Comparison of ENCODE assay signal across 8 mouse cellular contexts in the genomic region with DNA sequence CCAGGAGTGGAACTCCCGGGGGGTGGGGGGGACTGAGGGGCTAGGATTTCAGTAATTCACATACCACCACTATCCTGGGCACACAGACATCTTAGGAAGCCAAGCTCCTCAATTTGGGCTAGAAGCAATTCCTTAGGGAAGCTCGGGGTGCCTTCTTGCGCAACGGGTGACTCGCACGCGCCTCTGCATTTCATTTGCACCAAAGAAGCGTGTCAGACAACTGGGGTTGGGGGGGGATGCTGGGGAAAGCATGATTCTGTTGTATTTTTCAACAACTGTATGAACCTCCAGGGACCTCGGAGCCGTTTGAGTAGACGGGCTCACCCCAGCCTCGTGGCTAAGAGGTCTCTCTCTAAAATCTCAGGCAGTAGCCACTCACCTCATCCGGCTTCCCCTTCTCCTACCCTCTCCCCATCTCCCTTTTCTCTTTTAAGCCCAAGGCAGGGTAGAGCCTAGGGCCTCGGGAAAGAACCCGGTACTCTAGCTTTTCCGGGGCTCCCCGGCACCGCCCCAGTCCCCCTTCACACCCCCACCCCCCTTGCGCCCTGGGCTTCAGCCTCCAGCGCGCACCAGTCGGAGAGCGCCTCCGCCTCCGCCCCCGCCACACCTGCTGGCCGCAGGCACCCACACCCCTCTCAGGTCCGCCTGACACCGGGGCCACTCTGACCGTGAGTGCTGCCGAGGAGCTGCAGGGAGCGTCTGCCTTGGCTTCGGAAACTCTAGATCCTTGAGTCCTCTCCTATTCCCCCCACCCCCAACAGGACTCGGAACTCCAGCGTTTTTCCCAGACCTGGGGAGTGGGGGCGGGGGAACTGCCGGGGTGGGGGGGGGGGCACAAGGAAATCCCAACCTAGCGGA. TPM values are rescaled to one million over a fixed set of nuclear protein-coding genes. Genes with fewer than 3 reads are reported as not detected.
A peak's percentile ranks its signal among the peaks of the same experiment; 100 is the strongest.
DNase-seq lines count a peak whose midpoint lies in the region; ATAC-seq lines count a peak whose summit lies in the region.

No protein-coding gene starts in this region.

- peaks cover 17% of the 10 kb centered on the region for H3K27me3 ChIP-seq in forebrain, embryonic 11.5 days (ENCODE audit: control insufficient read depth, insufficient read depth, low read length)
- peaks cover 84% of the 10 kb centered on the region for H3K27me3 ChIP-seq in liver, embryonic 12.5 days (replicated peaks)

- DNase-seq in frontal cortex, postnatal 14 days (ENCODE audit: low spot score in 2 of 2): no peak
- peak; percentile 22 for DNase-seq in A20 (ENCODE audit: low read depth, low spot score)
- peak; percentile 67 for DNase-seq in forebrain, embryonic 11.5 days (ENCODE audit: low spot score)
- no peak for DNase-seq in thymus, postnatal 14 days
- no peak for DNase-seq in cerebellum, adult 11 months

- H3K4me1 ChIP-seq in forebrain, embryonic 11.5 days (replicated peaks; ENCODE audit: control insufficient read depth, insufficient read depth, low read length): peaks cover 3% of the 10 kb centered on the region; the same call in 1 of the 2 replicates
- peaks cover 16% of the 10 kb centered on the region for H3K4me1 ChIP-seq in liver, embryonic 12.5 days

- no peak overlapping the region for H3K27ac ChIP-seq in forebrain, embryonic 11.5 days (ENCODE audit: low read depth, low read length)
- H3K27ac ChIP-seq in liver, embryonic 12.5 days: no peak overlapping the region

- no peaks in the 10 kb centered on the region for H3K36me3 ChIP-seq in forebrain, embryonic 11.5 days (ENCODE audit: control insufficient read depth, insufficient read depth, low read length)
- no peaks in the 10 kb centered on the region for H3K36me3 ChIP-seq in liver, embryonic 12.5 days

- H3K4me3 ChIP-seq in forebrain, embryonic 11.5 days (ENCODE audit: low read depth, low read length): peak overlapping the region; percentile 52
- H3K4me3 ChIP-seq in liver, embryonic 12.5 days: peak overlapping the region; percentile 4; the same call in 1 of the 2 replicates

- WGBS in forebrain, embryonic 11.5 days: under 1% methylated on average over 29 of the region's 38 CpGs
- 6% methylated on average over 38 of the region's 38 CpGs for WGBS in liver, embryonic 12.5 days (ENCODE audit: insufficient replicate concordance)

- peak overlapping the region; percentile 96 for H3K4me2 ChIP-seq in forebrain, embryonic 11.5 days (ENCODE audit: low read depth, low read length, severe bottlenecking)
- H3K4me2 ChIP-seq in liver, embryonic 12.5 days: peak overlapping the region; percentile 81

- peak overlapping the region; percentile 39 for H3K9ac ChIP-seq in forebrain, embryonic 11.5 days (ENCODE audit: low read length)
- no peak overlapping the region for H3K9ac ChIP-seq in liver, embryonic 12.5 days

- H3K9me3 ChIP-seq in forebrain, embryonic 11.5 days (ENCODE audit: control insufficient read depth, low read length): no peaks in the 10 kb centered on the region
- H3K9me3 ChIP-seq in liver, embryonic 12.5 days (replicated peaks): no peaks in the 10 kb centered on the region

- ATAC-seq in frontal cortex, adult (ENCODE audit: low TSS enrichment): peak; percentile 25
- ATAC-seq in forebrain, embryonic 11.5 days (replicated peaks; ENCODE audit: low FRiP score): no peak; the same call in 1 of the 2 replicates
- no peak for ATAC-seq in liver, embryonic 12.5 days
- ATAC-seq in megakaryocyte-erythroid progenitor cell, adult 5-6 weeks (replicated peaks; ENCODE audit: low FRiP score, low TSS enrichment, poor library complexity, severe bottlenecking): no peak

RNA-seq across cellular contexts. Expression of a gene that starts 1.5 kb away (rescaled TPM):
- polyA plus RNA-seq in forebrain, embryonic 11.5 days (2014; fragmentation: Nextera tagmentation; extraction: Ambion mirVana): 1.4 and 1.9 TPM in 2 replicates
- 0.11 TPM in 1 of 2 replicates, not detected in the other for polyA plus RNA-seq in liver, embryonic 12.5 days (2016; fragmentation: Nextera tagmentation; extraction: Ambion mirVana)
- not detected in 2 replicates for total RNA-seq in megakaryocyte-erythroid progenitor cell, adult 5-6 weeks (2014; fragmentation: Nextera tagmentation)
- 1.3 TPM in 1 of 2 replicates, not detected in the other for total RNA-seq in megakaryocyte-erythroid progenitor cell, adult 5-6 weeks (2017)

Comparison
In these comparisons a context has a peak if more than half of its experiments do, and no peak if none do; other contexts are left out.
1. DNase-seq: peak in A20 (single experiment) and forebrain, embryonic 11.5 days (single experiment); none in frontal cortex, postnatal 14 days (0 of 2), thymus, postnatal 14 days (single experiment) and cerebellum, adult 11 months (single experiment).